Mouse (Mus musculus): ENCODE results near the gene Gm20605. TPM values are rescaled to one million over a fixed set of nuclear protein-coding genes. Genes with fewer than 3 reads are reported as not detected.

The Gm20605 gene
- 10 to 100 TPM; 12.7 to 15.8 TPM for total RNA-seq (2021)

- DNase-seq (ENCODE audit: extremely low spot score in 1 of 2, low spot score in 1 of 2), result peak; percentile 93 to 94
Measured at GRCm38 (mm10) chr5:137628498-137629305, at the start of gene Gm20605, which contains the start of the genes Fbxo24 and Lrch4. Gene Gm20605, plus strand, starts transcription at chr5:137629175. Gene Fbxo24, minus strand, starts transcription at chr5:137629002. Gene Lrch4, plus strand, starts transcription at chr5:137629121.

DNA sequence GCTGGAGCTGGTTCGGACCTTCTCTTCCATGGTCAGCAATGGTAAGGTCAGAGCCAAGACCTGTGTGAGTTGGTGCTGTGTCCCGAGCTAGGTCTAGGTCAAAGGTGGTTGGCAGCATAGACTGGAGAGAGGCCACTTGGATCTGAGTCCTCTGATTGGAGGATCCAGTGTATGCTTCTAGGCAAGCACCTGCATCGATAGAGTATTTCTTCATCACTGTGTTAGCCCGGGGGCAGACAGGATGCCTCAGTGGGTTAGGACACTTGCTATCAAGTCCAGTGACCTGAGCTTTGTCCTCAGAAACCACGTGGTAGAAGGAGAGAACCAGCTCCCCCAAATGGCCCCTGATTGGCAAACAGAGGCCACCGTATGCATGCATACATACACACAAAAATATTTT, 48.7 kb upstream of the Gm20605 start:
- no peak for DNase-seq (ENCODE audit: extremely low spot score in 1 of 2, low spot score in 1 of 2)

DNA sequence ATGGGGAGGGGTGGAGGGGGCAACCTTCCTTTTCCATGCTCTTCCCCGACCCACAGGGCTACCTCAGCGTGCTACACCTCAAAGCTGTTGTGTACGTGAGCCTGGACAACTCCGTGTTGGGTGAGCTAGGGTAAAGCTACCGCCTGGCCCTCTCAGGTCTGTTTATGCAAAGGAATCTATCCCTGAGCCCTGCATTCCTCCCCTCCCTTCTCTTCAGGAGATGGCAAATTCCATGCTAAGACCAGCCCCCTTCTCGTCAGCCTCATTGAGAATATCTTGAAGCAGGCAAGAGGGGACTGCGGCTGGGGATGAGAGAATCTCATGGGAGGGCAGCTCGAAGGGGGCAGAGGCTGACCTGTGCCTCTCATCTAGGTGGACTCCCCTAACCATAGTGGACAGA, 46.3 kb upstream of the Gm20605 start:
- no peak for DNase-seq (ENCODE audit: extremely low spot score in 1 of 2, low spot score in 1 of 2)

DNA sequence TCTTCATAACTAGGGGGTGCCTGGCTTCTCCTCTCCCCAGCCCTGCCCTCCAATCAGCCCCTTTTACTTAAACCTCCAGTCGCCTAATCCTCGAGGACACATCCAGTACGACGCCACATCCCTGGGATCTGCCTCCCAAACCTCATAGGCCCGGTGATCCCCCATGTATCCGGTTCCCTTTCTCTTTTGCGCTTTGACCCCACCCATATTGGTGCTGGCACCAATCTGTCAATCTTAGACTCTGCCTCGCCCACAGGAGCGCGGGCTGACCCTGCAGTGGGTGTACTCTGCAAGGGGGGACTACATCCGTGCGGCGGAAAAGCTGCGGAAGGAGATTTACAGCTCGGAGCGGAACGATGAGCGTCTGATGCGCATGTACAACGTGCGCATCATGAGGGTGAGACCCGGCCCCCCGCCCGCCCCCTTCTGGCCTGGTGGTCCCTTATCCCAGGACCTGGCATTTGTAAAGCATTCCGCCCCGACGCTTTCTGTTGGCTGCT, 45.3 kb upstream of the Gm20605 start:
- peak; percentile 46 to 53 for DNase-seq (ENCODE audit: extremely low spot score in 1 of 2, low spot score in 1 of 2)

GRCm38 (mm10) chr5:137584976-137585375, 44.0 kb upstream of the Gm20605 start:
- peak; percentile 26 to 70 for DNase-seq (ENCODE audit: extremely low spot score in 1 of 2, low spot score in 1 of 2)

GRCm38 (mm10) chr5:137590507-137590906, 38.5 kb upstream of the Gm20605 start:
- DNase-seq (ENCODE audit: extremely low spot score in 1 of 2, low spot score in 1 of 2), result no peak

GRCm38 (mm10) chr5:137595921-137596320, 33.1 kb upstream of the Gm20605 start:
- DNase-seq (ENCODE audit: extremely low spot score in 1 of 2, low spot score in 1 of 2), result no peak

GRCm38 (mm10) chr5:137596601-137597261, 32.2 kb upstream of the Gm20605 start:
- DNase-seq (ENCODE audit: extremely low spot score in 1 of 2, low spot score in 1 of 2), result no peak

- no peak for DNase-seq (ENCODE audit: extremely low spot score in 1 of 2, low spot score in 1 of 2)
Measured at GRCm38 (mm10) chr5:137597625-137598024, 31.4 kb upstream of the Gm20605 start.

DNA sequence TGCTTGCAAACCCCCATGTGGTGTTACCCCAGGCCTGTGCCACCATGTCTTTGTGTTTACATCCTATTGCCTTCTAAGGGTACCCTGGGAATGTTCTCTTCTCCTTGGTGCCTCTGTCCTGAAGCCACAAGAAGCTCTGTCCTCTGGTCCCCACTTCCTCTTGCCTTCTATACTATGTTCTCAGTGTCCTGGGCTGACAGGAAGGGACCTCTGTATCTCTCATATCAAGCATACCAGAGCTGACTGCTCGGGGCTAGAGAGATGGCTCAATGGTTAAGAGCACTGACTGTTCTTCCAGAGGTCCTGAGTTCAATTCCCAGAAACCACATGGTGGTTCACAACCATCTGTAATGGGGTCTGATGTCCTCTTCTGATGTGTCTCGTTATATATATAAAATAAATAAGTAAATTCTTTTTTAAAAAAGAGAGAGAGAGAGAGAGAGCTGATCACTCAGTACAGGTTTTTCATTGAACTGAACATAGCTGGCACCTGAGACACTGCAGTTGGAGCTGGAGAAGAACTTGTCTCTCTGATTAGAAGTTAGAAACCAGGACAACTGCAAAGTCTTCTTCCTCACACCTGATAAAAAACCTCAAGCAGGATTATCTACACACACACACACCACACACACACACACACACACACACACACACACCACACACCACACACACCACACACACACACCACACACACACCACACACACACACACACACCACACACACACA, 30.7 kb upstream of the Gm20605 start:
- DNase-seq (ENCODE audit: extremely low spot score in 1 of 2, low spot score in 1 of 2), result no peak

- no peak for DNase-seq (ENCODE audit: extremely low spot score in 1 of 2, low spot score in 1 of 2)
Measured at GRCm38 (mm10) chr5:137599600-137599999, 29.4 kb upstream of the Gm20605 start.

GRCm38 (mm10) chr5:137600281-137600618, 28.7 kb upstream of the Gm20605 start:
- DNase-seq (ENCODE audit: extremely low spot score in 1 of 2, low spot score in 1 of 2), result no peak

- DNase-seq (ENCODE audit: extremely low spot score in 1 of 2, low spot score in 1 of 2), result peak; percentile 89 to 92
Measured at GRCm38 (mm10) chr5:137600619-137601364, 28.2 kb upstream of the Gm20605 start, which contains the start of gene Mospd3. Gene Mospd3, minus strand, starts transcription at chr5:137601058.

GRCm38 (mm10) chr5:137601365-137601729, 27.6 kb upstream of the Gm20605 start:
- peak in 1 of 2 experiments; percentile 15 for DNase-seq (ENCODE audit: extremely low spot score in 1 of 2, low spot score in 1 of 2)

DNA sequence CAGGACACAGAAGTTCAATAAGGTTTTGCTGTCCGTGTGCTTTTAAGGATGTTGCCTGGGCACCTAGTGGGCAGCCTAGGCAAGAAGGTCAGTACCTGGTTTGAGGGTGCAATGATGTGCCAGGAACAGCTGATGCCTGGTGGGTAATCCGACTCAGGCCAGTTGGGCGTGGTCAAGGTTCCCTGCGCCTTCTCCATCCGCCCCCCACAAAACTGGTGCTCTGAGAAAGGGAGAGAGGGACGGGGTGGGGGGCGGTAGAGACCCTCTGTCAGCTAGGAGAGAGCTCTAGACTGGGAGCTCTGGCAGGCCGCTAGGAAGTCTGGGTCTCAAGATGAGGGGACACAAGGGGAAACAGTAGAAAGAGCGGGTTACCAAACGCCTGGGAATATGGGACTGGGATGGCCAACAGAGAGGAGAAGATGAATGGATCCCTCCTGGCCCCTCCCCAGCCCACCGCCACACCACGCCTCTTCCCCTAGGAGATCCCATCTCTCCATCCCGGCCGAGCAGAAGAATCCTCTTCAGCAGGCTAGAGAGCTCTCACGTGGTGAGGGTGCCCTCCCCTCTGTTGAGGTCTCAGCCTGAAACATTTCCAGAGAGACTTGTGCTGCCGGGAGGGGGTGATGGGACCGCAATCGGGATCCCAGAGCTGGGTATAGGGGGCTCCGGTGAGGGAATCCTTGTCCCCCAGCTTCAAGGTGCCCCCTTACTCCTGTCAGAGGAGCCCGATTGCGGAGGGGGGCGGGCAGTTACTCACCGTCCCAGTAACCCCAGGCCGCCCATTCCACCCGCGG, 20.9 kb upstream of the Gm20605 start:
- DNase-seq (ENCODE audit: extremely low spot score in 1 of 2, low spot score in 1 of 2), result no peak

- no peak for DNase-seq (ENCODE audit: extremely low spot score in 1 of 2, low spot score in 1 of 2)
Measured at GRCm38 (mm10) chr5:137608654-137609190, 20.3 kb upstream of the Gm20605 start.

DNA sequence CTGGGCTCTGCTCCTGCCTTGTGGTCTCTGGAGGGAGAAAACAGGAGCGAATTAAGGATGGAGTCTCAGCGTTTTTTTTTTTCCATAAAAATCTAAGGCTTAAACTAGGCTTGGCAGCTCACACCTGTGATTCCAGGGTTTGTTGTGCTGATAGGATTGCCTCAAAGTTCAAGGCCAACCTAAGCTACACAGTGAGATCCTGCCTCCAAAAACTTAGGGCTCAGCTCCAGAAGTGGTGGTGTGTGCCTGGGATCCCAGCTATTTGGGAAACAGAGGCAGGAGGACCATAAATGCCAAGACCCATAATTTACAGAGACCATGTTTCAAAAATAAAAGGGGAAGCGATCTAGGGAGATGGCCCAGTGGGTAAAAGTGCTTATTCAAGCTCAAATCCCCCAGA, 19.7 kb upstream of the Gm20605 start:
- DNase-seq (ENCODE audit: extremely low spot score in 1 of 2, low spot score in 1 of 2), result no peak

- DNase-seq (ENCODE audit: extremely low spot score in 1 of 2, low spot score in 1 of 2), result no peak
Measured at GRCm38 (mm10) chr5:137610056-137610455, 18.9 kb upstream of the Gm20605 start.

Measured in layer of hippocampus, postnatal 25 days (tissue).